Mouse (Mus musculus): ENCODE measurements around the gene Cdk14.

- TF ChIP-seq CTCF (IDR thresholded peaks at IDR 0.05; ENCODE audit: low read depth) (no peak), EP300 (IDR thresholded peaks at IDR 0.05; ENCODE audit: low read depth) (no peak)
Observed at GRCm38 (mm10) chr5:5134905-5135511, 285.1 kb downstream of the Cdk14 start.
